Mouse (Mus musculus): ENCODE data around the gene Smim7. TPM values are rescaled to one million over a fixed set of nuclear protein-coding genes. Genes with fewer than 3 reads are reported as not detected.

Gene Smim7
- total and polyA plus RNA-seq, 2 experiments from 2014 or later = 108 to 116 TPM

DNA sequence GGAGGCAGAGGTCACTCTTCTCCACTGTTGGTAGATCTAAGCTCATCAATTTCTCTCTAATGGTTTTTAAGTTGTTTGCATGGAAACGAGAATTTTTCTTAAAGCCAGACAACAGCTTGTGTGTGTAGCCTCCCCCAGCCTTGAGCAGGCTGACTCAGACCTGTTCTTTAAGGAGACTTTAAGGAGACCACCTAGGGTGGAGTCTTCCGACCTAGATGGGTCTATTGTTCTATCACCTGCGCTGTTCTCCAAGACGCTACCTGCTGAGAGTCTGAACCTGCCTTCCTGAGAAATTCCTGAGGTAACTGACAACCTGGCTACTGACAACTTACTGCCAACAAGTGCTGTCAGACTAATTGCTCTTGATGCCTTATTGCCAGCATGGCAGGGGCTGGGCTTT is 15.1 kb downstream of the Smim7 start:
- H3K9ac ChIP-seq (replicated peaks; ENCODE audit: low read depth, low read length) = no peak overlapping the region

DNA sequence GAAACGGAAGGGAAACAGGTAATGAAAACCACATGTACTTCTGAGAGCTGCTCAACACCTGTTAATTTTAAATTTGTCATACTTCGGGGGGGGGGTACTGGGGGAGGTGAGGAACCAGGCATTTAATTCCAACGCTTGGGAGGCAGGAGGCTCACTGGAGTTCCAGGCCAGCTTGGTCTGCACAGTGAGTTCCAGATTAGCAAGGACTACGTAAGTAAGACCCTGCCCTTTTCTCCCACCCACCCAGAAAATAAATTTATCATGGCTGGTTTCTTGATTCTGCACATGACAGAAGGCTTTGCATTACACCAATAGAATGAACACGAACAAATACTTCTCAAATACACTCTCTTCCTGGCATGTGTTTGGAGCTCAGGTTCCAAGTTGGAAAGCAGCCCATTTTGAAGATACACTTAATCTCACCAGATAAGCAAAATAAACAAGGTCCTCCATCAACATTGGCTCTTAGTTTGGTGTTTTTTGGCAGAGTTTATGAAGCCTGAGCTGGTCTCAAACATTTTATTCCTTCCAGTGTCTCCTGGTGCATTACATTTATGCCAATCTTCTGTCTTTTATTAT is 21.5 kb downstream of the Smim7 start:
- Histone ChIP-seq H3K4me1 (ENCODE audit: control insufficient read depth, insufficient read depth) (peaks cover 17% of the 10 kb centered on the region), H3K4me3 (ENCODE audit: low read depth, low read length) (peak overlapping the region; percentile 79), H3K27me3 (ENCODE audit: control insufficient read depth, insufficient read depth, low read length) (no peaks in the 10 kb centered on the region), H3K9me3 (replicated peaks; ENCODE audit: control insufficient read depth, low read length) (no peaks in the 10 kb centered on the region), H3K9ac (replicated peaks; ENCODE audit: low read depth, low read length) (peak overlapping the region; percentile 96), H3K36me3 (replicated peaks; ENCODE audit: control insufficient read depth, insufficient read depth, low read length) (0 out of 2 replicates have a peak, but pooled peaks cover 14% of the 10 kb centered on the region), H3K4me2 (ENCODE audit: low read depth, low read length) (peak overlapping the region; percentile 94), H3K27ac (ENCODE audit: low read depth) (peak overlapping the region; percentile 93)
- DNase-seq (ENCODE audit: low spot score) = no peak
- 2% methylated on average over 5 of the region's 5 CpGs for WGBS
- TF ChIP-seq EP300 (IDR thresholded peaks at IDR 0.05; ENCODE audit: low read depth) (no peak), CTCF (IDR thresholded peaks at IDR 0.05; ENCODE audit: low read depth) (no peak)
- no peak for ATAC-seq (ENCODE audit: insufficient read depth, low read depth)

More for the DNA sequence above, 15.1 kb downstream of the Smim7 start:
- Histone ChIP-seq H3K4me1 (ENCODE audit: control insufficient read depth, insufficient read depth) (no peaks in the 10 kb centered on the region), H3K27ac (ENCODE audit: low read depth) (no peak overlapping the region), H3K4me3 (ENCODE audit: low read depth, low read length) (no peak overlapping the region), H3K9me3 (replicated peaks; ENCODE audit: control insufficient read depth, low read length) (no peaks in the 10 kb centered on the region), H3K4me2 (ENCODE audit: low read depth, low read length) (no peak overlapping the region), H3K27me3 (ENCODE audit: control insufficient read depth, insufficient read depth, low read length) (no peaks in the 10 kb centered on the region), H3K36me3 (replicated peaks; ENCODE audit: control insufficient read depth, insufficient read depth, low read length) (peaks cover 27% of the 10 kb centered on the region)
- TF ChIP-seq CTCF (IDR thresholded peaks at IDR 0.05; ENCODE audit: low read depth) (no peak), EP300 (IDR thresholded peaks at IDR 0.05; ENCODE audit: low read depth) (no peak)
- no peak for DNase-seq (ENCODE audit: low spot score)
- no peak for ATAC-seq (ENCODE audit: insufficient read depth, low read depth)
- 69% methylated on average over 4 of the region's 4 CpGs for WGBS

DNA sequence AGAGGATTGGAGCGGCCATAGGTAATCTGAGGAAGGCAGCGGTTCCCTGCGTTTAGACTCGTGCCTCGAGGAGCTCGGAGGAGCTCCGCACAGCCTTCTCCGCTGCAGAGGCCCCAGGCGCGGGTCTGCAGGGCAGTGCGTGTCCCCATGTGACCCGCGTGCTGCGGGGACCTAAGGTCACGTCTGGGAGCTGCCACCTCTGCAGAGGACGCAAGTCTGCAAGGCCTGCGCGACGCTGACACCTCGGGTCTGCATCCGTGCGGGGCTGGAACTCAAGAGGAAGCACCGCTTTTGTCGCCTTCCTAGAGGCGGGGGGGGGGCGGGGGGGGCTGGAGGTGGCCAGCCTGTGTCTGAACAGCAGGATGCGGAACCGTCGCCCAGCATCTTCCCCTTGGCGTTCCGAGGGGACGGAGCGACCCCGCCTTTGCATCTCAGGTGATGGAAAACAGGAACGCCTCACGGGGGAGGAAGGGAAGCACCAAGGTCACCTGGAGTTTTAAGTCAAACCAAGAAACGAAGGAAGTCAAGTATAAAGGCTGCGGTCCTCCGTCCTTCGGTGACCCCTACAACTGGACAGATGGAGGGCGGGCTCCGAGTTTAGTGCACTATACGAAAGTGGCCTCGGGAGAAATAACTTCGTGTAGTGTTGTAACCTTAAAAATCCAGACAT is 22.1 kb downstream of the Smim7 start:
- DNase-seq (ENCODE audit: low spot score) (no peak), ATAC-seq (ENCODE audit: insufficient read depth, low read depth) (peak; percentile 67)
- WGBS = under 1% methylated on average over 43 of the region's 45 CpGs
- Histone ChIP-seq H3K36me3 (replicated peaks; ENCODE audit: control insufficient read depth, insufficient read depth, low read length) (peaks cover 14% of the 10 kb centered on the region; the same call in 1 of the 2 replicates), H3K4me2 (ENCODE audit: low read depth, low read length) (peak overlapping the region; percentile 94), H3K9me3 (replicated peaks; ENCODE audit: control insufficient read depth, low read length) (no peaks in the 10 kb centered on the region), H3K27me3 (ENCODE audit: control insufficient read depth, insufficient read depth, low read length) (no peaks in the 10 kb centered on the region), H3K4me3 (ENCODE audit: low read depth, low read length) (peak overlapping the region; percentile 79), H3K9ac (replicated peaks; ENCODE audit: low read depth, low read length) (peak overlapping the region; percentile 96), H3K4me1 (ENCODE audit: control insufficient read depth, insufficient read depth) (peaks cover 17% of the 10 kb centered on the region), H3K27ac (ENCODE audit: low read depth) (peak overlapping the region; percentile 93)
- TF ChIP-seq EP300 (IDR thresholded peaks at IDR 0.05; ENCODE audit: low read depth) = no peak
- no peak for TF ChIP-seq CTCF (IDR thresholded peaks at IDR 0.05; ENCODE audit: low read depth)

DNA sequence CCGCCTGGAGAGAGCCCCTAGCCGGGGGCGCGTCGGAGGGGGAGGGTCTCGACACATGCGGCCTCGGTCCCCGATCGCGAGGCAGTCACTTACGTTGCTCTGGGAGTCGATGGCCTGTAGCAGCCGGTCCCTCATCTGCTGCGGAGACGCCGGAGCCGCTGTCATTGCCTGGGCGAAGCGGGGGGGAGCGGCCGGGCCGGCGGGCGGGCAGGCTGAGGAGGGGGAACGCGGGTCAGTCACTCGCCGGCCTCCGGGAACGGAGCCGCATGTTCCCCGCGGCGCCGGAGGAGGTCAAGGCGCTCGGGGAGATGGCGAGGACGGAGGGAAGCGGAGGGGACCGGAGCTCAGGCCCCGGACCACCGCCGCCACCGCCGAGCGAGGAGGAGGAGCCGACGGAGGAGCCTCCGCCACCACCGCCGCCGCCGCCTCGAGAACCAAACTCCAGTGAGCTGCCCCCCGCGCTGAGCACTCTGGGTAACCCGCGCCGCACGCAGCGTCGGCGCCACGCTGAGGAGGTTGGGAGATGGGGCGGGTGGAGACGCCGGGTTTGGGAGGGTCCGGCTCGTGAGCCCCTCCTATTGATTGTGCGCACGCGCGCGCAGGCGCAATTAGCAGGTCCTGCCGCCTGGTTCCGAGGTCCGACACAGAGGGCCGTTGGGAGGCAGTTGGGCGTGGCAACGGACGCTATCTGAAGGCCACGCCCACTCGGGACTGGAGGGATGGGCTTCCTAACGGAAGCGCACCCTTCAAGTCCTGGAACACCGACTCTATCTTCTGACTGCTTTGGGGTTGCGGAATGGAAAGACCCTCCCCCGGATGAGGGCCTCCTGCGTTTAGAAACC is 22.9 kb downstream of the Smim7 start, which contains the start of gene Med26:
TSS of gene Med26 (minus strand) at position 469 of the 842 bp plus-strand sequence.
- WGBS = under 1% methylated on average over 79 of the region's 92 CpGs
- Histone ChIP-seq H3K27me3 (ENCODE audit: control insufficient read depth, insufficient read depth, low read length) (no peaks in the 10 kb centered on the region), H3K4me2 (ENCODE audit: low read depth, low read length) (peak within 1 kb of the TSS; percentile 94), H3K4me1 (ENCODE audit: control insufficient read depth, insufficient read depth) (peaks cover 17% of the 10 kb centered on the region), H3K4me3 (ENCODE audit: low read depth, low read length) (peak within 1 kb of the TSS; percentile 79), H3K27ac (ENCODE audit: low read depth) (peak within 1 kb of the TSS; percentile 93), H3K36me3 (replicated peaks; ENCODE audit: control insufficient read depth, insufficient read depth, low read length) (peaks cover 7% of the 10 kb centered on the region; the same call in 1 of the 2 replicates), H3K9ac (replicated peaks; ENCODE audit: low read depth, low read length) (peak within 1 kb of the TSS; percentile 96), H3K9me3 (replicated peaks; ENCODE audit: control insufficient read depth, low read length) (no peaks in the 10 kb centered on the region)
- ATAC-seq (ENCODE audit: insufficient read depth, low read depth) (peak; percentile 95), DNase-seq (ENCODE audit: low spot score) (peak; percentile 99)
- TF ChIP-seq CTCF (IDR thresholded peaks at IDR 0.05; ENCODE audit: low read depth) (peak; percentile 21; the same call in 1 of the 2 replicates), EP300 (IDR thresholded peaks at IDR 0.05; ENCODE audit: low read depth) (peak; percentile 33; the same call in 1 of the 2 replicates)

DNA sequence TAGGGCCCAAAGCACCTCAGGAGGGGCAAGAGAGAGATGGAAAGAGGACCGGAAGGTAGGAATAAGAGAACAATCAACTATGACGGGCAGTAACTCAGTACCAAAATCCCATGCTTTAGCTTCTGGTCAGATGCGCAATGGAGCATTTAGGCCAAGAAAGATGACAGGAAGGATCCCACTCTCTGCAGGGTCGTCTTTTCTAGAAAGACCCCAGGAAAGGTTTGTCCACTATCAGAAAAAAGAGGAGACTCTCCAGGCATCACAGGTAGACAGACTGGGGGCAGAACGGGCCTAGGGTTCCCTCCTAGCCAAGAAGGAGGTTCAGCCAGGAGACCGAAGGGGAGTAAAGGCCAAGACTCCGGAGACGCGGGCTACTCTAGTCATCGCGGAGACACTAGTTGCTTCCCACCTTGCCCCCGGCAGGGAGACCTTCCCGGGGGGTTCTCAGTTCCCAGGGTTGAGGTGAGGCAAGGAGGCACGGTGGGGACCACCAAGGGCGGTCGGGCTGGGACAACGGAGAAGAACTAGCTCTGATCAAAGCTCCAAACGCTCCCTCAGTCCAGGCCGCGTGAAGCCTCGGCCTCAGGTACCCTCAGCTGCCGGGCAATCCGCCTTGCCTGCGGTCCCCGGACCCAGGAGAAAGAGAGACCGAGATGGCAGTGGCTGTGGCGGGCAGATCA is 23.6 kb downstream of the Smim7 start:
- DNase-seq (ENCODE audit: low spot score) = no peak
- Histone ChIP-seq H3K9ac (replicated peaks; ENCODE audit: low read depth, low read length) (peak overlapping the region; percentile 96), H3K4me1 (ENCODE audit: control insufficient read depth, insufficient read depth) (peaks cover 17% of the 10 kb centered on the region), H3K36me3 (replicated peaks; ENCODE audit: control insufficient read depth, insufficient read depth, low read length) (peaks cover 4% of the 10 kb centered on the region; the same call in 1 of the 2 replicates), H3K4me3 (ENCODE audit: low read depth, low read length) (peak overlapping the region; percentile 79), H3K27ac (ENCODE audit: low read depth) (peak overlapping the region; percentile 84), H3K27me3 (ENCODE audit: control insufficient read depth, insufficient read depth, low read length) (no peaks in the 10 kb centered on the region), H3K9me3 (replicated peaks; ENCODE audit: control insufficient read depth, low read length) (no peaks in the 10 kb centered on the region), H3K4me2 (ENCODE audit: low read depth, low read length) (peak overlapping the region; percentile 94)
- WGBS = 1% methylated on average over 27 of the region's 27 CpGs
- no peak for TF ChIP-seq CTCF (IDR thresholded peaks at IDR 0.05; ENCODE audit: low read depth)
- TF ChIP-seq EP300 (IDR thresholded peaks at IDR 0.05; ENCODE audit: low read depth) = no peak
- no peak for ATAC-seq (ENCODE audit: insufficient read depth, low read depth)
